Mouse (Mus musculus): ENCODE results near the gene Pakap.

Gene Pakap

DNA sequence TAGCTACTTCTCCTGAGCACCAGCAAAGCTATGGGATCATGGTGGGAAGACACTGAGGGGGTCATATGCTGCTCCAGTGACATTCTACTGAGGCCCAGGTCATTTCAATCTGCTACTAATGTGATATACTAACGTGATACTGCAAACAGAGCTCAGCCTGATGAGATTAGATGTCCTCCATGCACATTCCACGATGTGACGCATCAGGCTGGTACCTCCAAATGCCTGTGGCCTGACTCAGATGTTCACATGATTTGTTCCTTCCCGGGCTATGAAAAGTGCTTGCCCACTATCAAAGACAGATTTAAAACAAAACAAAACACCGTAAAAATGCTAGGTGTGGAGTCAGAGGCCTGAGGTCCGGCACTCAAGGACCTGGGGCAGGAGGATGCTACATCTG is 236.9 kb downstream of the Pakap start:
- no peak for DNase-seq

DNA sequence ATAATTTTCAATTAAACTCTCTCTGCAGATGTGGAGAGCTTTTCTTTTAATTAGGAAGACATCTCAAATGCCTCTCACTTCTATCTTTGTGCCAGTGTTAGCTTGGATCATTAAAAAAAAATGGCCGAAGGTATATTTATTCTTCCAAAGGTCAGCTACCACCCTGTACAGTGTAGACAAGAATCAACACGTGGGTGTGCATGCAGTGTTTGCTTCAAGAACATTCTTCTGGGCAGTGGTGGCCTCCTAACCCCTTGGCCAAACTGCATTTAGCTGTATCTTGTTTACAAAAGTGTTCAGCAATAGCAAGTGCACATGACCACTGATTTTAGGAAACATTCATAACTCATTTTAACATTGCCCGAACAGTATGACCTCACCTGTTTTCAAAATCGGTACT is 241.5 kb downstream of the Pakap start:
- DNase-seq, result no peak

DNA sequence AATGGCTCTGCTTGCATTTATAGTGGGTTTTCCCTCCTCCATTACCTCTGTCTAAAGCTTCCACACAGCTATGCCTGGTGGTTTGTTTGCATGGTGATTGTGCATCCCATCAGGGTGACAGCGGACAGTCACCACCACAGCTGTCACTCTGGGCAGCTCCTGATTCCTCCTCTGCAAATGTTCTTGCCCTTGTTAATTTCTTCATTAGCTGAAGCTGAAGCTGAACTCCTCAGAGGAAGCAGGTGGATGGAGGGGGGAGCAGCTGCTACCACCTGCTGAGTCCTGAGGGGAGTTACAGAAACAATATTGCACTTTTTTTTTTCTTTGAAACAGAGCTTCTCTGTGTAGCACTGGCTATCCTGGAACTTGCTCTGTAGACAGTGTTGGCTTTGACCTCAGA is 244.1 kb downstream of the Pakap start:
- peak; percentile 57 to 71 for DNase-seq

DNA sequence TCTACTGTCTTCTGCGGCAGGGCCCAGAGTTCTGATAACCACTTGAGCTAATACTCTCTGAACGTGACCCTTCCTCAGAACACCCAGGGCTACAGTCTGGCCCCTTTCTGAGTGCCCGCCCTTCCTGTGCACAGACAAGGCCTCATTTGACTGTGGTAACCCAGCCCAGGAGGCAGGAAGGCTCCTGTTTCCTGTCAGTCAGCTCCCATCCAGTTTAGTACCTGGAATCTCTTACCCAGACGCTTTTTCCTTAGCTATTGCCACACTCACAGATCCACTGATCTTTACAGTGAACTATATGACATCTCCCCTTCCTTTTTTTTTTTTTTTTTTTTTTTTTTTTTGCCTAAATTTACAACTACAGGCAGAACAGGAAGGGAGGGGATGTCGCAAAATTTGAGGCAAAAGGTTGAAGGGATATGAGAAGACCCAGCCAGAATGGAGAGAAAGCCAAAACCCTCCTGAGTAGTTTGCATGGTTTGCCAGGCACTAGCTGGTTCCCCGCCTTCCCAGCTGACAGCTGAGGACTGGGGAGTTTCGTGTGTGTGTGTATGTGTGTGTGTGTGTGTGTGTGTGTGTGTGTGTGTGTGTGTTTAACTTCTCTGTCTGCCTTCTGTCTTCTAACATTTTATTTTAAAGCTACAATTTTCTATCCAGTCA is 245.1 kb downstream of the Pakap start:
- peak; percentile 54 to 65 for DNase-seq

DNA sequence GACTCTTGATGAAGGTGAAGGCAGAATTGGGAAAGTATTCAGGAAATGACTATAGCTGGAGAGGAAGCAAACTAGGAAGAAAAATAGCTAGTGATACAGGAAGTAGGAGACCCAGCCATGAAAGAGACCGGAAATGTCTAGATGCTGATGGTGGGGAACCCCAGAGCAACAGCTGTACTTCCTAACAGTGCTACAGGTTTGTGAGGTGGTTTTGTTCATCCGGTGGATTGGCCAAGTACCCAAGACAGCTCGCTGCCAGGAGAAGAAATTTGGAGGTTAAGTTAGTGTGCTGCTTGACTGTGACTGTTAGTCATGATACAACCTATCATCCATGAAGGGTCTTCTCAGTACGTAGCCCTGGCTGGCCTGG is 245.6 kb downstream of the Pakap start:
- peak; percentile 65 to 78 for DNase-seq

DNA sequence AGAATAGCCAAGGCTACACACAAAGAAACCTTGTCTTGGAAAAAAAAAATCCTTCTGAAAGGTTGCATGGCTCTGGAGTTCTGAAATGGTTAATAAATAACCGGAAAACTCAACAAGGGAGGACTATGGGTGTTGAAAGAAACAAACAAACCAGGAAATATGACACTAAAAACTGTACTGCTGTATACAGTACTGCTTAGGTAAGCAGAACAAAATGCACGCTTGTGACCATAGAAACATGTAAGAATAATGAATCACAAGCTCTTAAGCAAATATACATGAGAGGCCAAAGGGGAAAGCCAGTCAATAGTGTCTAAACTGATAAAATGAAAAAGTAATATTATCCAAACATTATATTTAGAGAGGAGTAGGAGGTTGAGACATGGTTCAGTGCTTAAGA is 247.4 kb downstream of the Pakap start:
- no peak for DNase-seq

DNA sequence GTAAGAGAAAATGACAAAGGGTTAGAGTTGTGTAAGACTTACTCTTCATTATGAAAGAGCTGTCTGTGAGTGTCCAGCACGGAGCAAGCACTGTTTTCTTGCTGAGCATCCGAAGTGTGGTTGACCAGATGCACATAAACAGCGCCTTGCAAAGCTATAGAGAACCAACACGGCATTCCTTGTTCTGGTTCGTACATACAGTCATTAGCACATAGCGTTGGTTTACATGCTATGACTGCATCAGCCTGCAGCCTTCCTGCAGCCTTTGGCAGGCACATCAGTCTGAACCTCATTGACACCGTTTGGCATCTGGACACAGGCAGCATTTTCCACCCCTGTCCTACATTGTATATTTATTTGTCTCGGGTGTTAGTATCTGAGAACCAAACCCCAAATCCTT is 248.2 kb downstream of the Pakap start:
- no peak for DNase-seq

DNA sequence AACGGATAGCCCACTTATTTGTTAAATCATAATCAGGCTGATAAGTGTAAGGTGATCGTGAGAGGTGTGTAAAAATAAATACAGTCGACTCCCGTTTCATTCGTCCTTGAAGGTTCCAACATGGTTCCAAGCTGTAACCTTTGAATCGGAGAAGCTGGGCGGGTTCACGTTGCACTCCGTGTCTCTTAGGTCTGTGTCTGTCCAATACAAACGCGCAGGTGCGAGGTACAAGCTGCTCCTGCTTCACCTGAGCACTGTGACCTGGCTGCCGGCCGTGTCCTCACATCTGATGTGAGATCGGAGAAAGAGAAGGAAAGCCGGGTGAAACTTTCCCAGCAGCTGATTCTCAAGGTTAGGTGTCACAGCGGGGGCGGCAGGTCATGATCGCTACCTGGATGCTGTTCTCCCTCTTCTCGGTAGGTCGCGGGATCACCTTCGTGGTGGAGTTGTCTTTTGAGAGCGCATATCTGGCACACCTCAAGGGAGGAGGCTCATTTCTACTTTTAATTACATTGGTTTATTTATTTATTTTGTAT is 252.9 kb downstream of the Pakap start:
- no peak for DNase-seq

DNA sequence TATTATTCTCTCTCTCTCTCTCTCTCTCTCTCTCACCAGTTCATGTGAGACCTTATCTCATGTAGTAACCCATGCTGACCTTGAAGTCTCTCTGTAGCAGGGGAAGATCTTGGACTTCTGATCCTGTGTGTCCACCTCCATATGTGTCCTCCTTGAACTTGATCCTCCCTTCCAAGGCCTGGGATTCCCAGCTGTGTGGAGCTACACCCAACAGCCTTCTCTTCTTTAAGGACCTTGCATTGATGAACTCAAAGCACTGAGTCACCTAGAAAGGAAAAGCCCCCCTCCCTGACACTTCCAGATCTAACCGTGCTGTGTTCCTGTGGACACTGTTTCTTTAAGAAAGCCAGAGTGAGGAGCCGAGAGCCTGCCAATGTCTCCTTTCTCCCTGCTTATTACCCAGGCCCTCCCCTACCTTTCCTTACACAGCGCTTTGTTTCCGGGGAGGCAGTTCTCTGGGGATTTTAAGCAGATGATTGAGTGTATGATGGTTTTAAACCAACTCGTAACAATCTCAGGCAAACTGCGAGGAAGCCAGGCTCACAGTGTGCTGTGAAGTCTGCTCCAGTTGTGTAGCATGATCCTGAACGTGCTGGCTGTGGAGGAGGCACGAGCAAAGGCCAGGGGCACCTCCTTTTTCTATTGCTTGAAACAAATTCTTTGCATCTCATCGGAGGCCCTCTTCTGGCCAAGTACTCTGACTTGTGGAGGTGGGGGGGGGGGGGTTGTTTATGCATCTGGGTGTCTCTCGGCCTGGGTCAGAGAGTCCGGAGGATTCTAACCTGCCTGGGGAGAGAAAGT is 253.8 kb downstream of the Pakap start:
- DNase-seq, result peak in 1 of 2 experiments; percentile 18

DNA sequence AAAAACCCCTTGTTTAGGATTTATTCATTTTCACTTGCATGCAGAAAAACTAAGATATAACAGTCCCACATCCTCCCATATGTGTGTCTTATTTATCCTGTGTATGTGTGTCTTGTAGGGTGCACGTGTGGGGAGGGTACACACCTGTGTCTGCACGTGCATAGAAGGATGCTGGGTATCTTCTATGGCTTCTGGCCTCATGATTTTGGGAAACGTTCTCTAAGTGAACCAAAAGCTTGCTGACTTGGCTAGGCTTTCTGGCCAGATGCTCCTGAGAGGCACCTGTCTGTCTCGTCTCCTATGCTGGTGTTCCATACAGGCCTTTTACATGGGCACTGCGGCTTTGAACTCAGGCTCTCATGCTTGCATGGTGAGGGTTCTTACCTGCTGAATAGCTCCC is 254.7 kb downstream of the Pakap start:
- peak; percentile 49 to 71 for DNase-seq

DNA sequence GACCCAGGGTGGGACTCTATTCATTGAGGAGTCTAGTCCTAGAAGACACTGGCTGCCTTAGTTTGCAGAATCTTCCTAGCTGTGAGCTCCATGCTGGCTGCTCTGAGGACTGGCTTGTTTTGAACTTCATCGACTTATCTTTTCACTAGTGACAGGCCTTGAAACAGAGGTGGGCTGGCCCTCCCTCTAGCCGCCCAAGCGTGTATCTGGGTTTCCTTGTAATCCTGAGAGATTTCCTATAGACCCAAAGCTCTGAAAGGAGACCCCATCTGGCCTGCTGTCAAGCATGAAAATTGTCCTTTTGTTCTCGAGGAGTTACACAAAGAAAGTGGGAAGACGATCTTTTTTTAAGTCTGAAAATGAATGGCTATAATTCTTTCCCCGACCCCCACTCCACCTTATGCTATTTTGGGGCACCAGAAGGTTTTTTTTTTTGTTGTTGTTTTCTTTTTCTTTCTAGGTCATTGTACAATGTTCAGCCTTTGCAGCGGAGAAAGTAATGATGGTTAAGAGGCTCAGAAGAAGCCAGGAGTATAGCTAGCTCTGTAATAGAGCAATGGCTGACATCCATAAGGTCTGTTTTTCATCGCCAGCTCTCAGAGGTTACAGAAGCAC is 256.8 kb downstream of the Pakap start:
- DNase-seq, result no peak

DNA sequence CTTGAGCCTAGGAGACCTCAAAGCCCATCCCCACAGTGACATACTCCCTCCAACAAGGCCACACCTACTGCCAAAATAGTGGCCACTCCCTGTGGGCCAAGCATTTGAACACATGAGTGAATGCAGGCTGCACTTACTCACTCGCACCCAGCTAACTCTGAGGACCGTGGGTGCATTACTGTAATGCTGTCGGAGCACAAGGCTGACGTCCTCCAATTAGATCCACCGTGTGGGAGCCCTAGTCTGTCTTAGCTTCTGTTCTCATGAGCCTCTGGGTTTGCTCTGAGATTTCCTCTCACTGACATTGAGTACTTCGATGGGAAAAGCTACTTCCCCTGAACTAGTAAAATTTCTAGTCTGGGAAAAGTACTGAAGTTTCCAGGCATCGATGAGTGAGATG is 258.3 kb downstream of the Pakap start:
- DNase-seq, result no peak

DNA sequence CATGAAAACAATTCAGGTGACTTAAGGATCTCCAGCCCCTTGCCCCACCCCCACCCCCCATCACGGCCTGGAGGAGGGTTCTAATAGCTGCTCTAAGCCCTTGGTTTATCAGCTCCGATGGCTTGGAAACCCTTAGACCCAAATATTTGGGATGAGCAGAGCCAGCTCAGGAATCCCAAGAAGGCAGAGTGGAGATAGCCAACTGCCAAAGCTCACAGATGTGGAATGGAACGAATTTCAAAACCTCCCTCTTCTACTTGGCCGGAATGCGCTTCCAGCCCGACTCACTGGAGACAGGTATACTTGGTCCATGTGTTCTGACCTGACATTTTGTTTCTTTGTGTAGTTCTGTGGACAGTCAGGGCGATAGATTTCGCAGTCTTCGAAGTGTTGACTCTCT is 261.2 kb downstream of the Pakap start:
- no peak for DNase-seq

DNA sequence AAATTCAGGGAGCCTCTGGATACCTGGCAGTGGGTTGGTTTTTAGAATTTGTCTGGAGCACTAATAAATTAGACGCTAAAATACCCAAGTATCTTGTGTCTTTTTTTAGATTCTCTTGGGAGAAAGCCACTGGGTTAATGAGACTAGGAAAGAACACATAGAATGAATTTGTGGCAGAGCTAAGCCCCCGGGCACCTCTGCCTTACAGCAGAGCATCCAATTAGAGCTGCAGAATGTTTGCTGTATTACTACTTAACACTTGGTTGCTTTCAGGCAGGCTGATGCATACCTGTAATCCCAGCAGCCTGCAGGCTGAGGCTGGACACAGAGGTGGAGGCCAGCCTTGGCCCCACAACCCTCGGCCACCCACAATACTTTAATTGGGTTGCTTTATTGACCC is 261.8 kb downstream of the Pakap start:
- DNase-seq, result no peak

DNA sequence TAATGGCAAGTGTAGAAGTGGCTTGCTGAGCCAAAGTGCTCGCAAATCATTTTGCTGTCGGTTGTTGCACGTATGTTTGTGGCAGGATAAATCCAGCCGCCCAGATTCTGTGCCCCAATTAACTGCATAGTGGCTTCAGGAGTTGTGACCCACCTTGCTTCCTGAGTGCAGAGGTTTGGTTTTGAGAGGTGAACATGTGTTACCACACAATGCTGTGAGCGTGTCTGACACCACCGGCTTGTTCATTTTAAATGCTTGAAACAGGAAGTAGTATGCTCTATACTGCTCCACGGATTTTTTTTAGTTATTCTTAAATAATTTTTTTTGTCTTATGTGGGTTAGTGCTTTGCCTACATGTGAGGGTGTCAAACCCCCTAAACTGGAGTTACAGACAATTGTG is 264.3 kb downstream of the Pakap start:
- DNase-seq, result peak; percentile 31 to 48

DNA sequence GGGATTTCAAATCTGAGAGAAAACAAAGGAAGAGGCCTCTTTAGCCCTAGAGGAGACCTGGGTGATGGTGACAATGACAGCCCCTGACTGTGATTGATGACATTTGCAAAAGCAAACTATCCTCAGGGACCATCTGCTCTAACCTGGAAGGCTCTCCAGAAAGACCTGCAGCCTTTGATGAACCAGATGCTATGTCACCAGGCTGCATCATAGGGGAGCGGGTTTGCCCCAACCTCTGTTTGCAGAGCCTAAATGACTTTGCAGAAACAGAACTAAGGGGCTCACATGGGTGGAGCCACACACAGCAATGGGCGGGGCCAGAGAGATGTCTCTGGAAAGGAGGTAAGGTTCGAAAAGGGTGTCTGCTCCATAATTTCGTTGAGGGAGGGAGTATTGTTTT is 265.1 kb downstream of the Pakap start:
- DNase-seq, result peak; percentile 26 to 55

DNA sequence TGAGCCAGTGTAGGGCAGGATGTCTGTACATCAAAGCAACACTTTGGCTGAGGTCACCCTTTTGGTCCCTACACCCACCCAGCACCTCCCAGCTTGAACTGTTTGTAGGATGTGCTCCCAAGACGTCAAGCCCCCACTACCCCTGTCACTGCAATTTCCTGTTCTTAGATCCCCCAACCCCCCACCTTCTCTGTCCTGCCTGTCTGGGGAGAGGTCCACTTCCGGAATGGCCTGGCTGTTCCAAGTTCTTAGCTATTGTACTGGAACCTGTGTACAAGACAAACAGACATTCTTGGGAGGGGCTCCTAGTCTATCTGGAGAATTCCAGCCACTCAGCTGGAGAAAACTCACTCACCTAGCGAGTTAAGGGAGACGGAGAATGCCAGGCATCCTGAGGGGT is 266.2 kb downstream of the Pakap start:
- peak in 1 of 2 experiments; percentile 49 for DNase-seq

DNA sequence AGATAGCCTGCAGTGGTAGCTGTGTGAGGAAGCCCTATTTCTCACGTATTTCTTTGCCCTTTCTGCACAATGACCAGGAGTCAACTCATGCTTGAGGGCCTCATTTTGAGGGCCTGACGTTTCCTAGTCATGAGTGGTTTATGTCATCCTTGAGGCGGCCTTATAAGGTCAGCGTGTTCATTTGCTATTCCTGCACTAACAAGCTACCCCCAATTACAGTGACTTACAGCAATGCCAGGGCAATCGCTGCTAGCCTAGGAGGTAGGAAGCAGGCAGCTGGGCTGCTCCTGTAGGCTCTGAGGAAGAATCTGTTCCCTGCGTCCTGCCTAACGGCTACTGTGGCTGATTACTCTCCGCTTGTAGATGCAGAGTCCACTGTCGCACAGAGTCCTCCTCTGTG is 269.1 kb downstream of the Pakap start:
- no peak for DNase-seq

DNA sequence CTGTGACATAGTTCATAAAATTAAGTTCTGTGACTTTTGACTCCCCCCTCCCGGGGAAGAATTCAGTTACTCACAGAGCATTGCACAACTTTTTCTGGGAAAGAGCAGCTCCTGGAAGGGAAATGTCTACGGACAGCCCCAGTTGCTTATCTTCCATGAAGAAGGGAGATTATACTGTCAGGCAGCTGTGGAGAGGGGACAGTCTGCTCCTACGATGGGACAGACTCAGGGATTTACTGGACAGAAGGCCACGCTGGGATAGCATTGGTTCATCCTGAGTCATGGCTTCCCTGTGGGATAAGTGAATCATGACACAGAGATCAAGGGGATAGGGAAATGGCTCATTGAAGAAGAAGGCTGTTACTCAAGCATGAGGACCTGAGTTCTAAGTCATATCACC is 271.4 kb downstream of the Pakap start:
- no peak for DNase-seq

DNA sequence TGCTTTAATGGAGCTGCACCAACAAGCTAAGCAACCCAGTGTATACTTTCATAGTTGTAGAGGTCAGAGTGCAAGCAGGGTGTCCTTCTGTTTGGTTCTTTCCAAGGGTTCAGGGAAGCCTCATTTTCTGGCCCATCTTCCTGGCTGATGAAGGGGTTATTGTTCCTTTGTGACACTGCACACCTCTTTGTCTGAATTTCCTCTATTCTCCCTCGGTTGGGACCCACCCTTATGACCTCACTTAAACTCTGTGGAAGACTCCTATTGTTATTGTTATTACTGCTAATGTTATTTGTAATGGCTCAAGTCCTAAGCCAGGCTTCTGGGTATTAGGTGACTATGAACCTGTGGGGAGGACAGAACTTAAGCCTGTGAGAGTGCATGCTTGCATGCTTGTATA is 273.9 kb downstream of the Pakap start:
- no peak for DNase-seq

DNA sequence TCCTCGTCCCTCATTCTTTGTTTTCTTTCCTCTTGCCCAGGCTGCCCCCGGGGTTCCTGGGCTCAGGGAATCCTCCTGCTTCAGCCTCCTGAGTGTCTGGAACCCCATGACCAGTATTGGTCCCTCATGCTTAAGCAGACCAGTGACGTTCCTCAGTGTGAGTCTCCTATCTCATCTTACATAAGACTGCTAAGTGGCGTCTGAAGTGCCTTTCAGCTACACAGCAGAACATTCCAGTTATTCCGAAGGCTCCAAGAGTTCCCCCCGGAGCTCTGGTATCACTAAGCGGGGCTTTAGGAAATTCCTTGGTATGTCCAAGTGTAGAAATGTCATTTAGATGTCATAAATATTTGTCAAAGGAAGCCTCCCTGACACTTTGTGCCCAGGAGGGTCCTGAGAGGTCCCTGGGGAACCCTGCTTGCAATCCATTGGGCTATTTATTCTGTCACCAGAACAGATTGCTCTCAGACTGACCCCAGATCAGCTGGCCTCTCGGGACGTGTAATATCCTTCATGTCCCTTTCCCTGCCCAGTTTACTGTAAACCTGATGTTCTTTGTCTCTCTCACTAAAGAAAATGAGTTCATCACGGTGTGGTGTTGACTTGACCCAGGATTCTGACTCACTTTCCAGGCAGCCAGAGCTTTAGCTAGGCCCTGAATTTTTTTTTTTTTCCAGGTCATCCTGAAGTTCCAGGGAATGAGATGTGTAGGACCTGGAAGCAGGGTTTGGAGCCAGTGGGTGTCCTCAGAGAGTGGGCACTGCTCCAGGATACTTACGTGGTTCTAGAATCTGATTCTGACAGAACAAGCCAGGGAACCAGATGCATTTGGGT is 274.7 kb downstream of the Pakap start:
- no peak for DNase-seq

DNA sequence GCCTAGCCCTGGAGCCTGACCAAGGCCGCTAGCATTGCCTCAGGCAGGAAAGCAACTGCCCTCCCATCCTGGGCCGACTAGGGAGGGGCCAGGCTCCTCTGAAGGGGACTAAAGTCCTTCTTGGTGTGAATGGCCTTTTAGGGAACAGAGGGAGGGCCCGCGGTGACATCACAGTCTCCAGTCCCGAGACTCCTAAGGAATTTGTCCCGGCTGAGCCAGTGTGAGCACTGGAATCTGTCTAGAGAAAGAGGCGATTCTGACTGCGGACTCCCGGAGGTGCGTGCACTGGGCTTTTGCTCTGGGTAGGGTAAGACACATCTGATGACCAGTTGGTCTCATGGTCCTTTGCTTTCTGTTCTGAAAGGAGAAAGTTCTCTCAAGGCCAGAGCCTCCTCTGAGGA is 277.1 kb downstream of the Pakap start:
- no peak for DNase-seq
